Mouse (Mus musculus) brain, embryonic 14.5 days (tissue): ENCODE data around the gene Xrcc4. TPM values are rescaled to one million over a fixed set of nuclear protein-coding genes. Genes with fewer than 3 reads are reported as not detected.

ENCODE experiments used
- DNase-seq: peaks from one replicate; pipeline ENCODE4 v3.0.0-alpha.2; 2011; ENCODE audit warnings: low read depth
- CTCF ChIP-seq: fragments of 200-500 bp; IDR thresholded peaks from 2 replicates; pipeline ENCODE4 v1.5.1; 2012; ENCODE audit warnings: inconsistent platforms, mild to moderate bottlenecking, moderate library complexity, borderline replicate concordance; ENCODE audit not compliant: insufficient read depth, insufficient read length; ENCODE audit errors: extremely low read depth
- POLR2A ChIP-seq: fragments of 200-500 bp; IDR thresholded peaks from 2 replicates; pipeline ENCODE4 v1.6.1; 2012; ENCODE audit warnings: mild to moderate bottlenecking, inconsistent platforms, borderline replicate concordance; ENCODE audit not compliant: poor library complexity, insufficient read depth, insufficient read length, severe bottlenecking; ENCODE audit errors: extremely low read depth
- polyA plus RNA-seq: library from polyadenylated mRNA; depleted of rRNA; stranded (reverse); fragments of >200 nt; gene quantifications from 2 replicates; pipeline ENCODE4 v1.2.3, GENCODE M21; 2012

The Xrcc4 gene
- polyA plus RNA-seq, 1 experiment = 6.1 TPM

DNA sequence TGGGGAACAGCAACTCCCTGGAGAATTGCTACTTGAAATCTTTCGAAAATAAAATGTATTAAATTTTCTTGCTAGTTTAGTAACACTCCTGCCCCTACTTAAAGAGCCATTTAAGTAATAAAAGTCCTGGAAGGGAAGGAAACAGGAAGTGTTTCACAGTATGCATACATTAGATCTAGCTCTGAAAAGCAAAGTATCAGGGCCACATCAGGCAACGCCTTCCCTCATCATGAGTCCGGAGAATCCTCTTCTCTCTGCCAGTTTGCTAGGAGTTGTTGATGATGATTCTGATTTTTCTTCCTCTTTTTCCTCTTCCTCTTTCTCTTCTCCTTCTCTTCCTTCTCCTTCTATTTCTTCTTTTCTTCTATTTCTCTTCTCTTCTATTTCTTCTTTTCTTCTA lies 250.8 kb downstream of the Xrcc4 start:
- no peak for TF ChIP-seq CTCF
- no peak for TF ChIP-seq POLR2A

DNA sequence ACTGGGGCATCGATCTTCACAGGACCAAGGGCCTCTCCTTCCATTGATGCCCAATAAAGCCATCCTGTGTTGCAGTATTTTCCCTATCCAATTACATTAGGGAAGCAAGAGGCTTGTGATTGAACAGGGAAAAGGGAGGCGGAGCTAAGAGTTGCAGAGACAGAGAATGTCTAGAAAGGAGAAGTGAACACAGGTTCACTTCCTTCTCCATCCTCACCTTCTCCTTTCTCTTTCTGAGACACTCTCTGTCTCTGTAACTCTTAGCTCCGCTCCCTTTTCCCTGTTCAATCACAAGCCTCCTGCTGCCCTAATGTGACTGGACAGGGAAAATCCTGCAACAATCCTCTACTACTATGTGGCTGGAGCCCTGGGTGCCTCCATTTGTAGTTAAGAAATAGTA lies 254.9 kb downstream of the Xrcc4 start:
- DNase-seq = no peak
- TF ChIP-seq CTCF (no peak), POLR2A (no peak)

More for the DNA sequence above, 250.8 kb downstream of the Xrcc4 start:
- DNase-seq = no peak

DNA sequence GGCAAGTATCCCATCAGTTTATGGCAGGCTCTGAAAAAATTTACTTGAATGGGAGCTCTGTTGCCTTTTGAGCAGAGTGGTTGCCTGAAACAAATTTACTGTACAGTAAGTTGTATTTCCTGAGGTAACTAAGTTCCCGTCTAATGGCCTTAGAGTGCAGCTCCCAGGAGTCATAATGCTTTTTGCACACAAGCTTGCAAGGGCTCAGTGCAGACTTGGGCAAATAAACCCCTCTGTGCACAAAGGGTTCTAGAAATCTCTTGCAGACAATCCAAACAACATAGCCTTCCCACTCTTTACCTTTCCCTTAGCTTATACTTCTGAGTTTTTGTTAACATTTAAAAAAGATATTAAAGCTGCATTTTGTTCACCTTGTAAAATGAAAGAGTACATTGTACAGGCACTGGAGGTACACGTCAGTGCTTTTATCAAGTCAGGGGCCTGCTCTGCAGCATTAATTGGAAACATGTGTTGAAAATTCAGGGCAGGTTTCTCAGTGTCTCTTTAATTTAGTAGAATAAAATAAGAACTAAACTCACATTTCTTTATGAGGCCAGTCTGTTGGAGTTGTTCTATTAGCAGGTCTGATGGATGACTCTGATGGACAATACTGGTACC lies 256.2 kb downstream of the Xrcc4 start:
- no peak for DNase-seq
- TF ChIP-seq CTCF (no peak), POLR2A (no peak)

DNA sequence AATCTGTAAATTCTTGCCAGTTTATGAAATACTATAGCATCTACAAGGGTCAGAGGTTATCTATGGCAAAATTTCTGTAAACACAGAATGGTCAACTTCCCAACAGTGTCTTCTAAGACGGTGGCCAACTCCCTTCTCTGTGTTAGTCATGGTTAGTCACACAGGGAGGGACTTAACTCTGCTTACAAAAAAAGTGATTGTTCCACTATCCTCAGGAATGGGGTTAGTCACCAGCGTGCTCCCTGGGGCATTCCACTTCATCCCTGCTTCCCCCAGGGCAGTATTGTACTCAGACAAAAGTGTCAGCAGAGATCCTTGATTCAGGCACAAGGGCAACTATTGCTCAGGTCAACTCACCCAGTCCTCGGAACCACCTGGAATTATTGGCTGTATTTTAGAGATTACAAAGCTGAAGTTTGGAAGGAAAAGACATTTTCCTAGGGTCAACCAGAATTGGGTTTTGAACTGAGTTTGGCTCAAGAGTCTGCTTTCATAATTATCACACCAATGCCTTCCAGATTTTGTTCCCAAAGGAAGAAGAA lies 260.9 kb downstream of the Xrcc4 start:
- DNase-seq = no peak
- TF ChIP-seq POLR2A (no peak), CTCF (no peak)

DNA sequence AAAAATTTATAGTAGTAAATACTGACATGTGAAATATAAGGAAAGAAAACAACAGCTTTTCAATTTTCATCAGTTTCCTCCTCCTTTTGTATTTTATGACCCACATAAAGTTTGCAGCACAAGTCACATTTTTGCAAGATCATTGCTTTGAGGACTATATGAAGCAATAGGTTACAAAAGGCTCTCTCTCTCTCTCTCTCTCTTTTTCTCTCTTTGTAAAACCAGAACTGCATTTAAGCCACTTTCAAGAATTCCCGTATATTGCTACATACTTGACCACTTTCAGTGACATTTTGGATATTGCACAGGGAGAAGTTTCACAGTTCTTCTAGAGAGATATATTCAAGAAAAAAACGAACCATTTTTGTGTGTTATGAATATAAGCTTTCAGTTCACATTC lies 261.6 kb downstream of the Xrcc4 start:
- TF ChIP-seq CTCF (no peak), POLR2A (no peak)
- no peak for DNase-seq

DNA sequence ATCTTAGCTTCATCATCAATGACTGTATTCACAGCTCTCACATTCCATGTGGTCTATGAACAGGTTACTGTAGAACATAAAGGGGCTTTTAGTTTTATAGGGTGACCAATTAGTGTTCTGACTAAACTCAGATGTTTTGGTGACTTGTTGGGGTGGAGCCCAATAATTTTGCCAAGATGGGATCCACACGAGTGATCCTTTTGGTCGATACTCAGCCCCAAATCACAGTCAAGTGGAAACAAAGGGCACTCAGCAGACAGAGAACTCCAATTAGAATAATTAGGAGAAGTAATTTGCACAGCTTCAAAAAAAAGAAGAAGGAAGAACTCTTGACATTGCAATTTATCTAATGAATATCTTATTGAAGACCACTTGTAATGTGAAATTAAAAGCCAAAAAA lies 274.9 kb downstream of the Xrcc4 start:
- TF ChIP-seq CTCF (no peak), POLR2A (no peak)
- DNase-seq = peak; percentile 69

DNA sequence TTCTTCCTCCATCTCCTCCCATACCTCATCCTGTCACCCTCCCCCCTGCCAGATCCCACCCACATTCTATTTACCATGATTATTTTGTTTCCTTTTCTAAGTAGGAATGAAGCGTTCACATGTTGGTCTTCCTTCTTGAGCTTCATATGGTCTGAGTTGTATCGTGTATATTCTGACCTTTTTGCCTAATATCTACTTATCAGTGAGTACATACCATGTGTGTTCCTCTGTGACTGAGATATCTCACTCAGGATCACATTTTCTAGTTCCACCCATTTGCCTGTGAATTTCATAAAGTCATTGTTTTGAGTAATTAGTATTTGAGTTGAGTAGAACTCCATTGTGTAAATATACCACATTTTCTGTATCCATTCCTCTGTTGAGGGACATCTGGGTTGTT lies 277.2 kb downstream of the Xrcc4 start:
- no peak for DNase-seq
- TF ChIP-seq POLR2A (no peak), CTCF (no peak)

DNA sequence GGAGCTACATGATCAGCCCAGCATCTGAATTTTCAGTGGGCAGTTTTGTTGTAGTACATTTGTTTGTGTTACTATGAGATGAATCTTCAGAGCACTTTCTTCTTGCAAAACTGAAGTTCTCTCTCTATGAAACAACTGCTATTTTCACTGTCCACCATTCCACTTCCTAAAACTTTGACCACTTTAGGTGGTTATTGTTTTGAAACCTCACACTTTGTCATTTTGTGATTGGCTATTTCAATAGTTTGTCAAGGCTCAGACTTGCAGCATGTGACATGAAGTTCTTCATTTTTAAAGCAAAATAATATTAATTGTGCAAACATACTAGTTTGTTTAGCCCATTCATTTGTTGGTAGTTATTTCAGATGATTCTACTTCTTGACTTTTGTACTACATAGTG lies 280.4 kb downstream of the Xrcc4 start:
- no peak for TF ChIP-seq CTCF
- TF ChIP-seq POLR2A = no peak
- no peak for DNase-seq

DNA sequence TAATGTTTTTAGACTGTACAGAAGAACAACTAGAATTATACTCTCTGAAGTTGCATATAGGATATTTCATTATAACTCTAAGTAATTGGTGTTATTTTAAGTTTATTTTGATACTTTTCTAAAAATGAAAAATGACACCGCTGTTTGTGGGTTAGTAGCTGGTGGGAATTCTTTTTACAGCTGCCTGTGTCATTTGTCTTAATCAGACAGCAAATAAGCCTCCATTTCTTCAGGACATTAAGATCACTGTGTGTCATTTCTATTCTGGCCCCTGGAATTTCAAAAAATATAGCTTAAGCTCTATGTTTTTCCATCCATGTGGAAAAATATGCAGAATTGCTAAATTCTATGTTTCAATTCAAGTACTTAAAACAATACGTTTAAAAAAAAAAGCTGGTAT lies 287.5 kb downstream of the Xrcc4 start:
- no peak for TF ChIP-seq POLR2A
- TF ChIP-seq CTCF = no peak

DNA sequence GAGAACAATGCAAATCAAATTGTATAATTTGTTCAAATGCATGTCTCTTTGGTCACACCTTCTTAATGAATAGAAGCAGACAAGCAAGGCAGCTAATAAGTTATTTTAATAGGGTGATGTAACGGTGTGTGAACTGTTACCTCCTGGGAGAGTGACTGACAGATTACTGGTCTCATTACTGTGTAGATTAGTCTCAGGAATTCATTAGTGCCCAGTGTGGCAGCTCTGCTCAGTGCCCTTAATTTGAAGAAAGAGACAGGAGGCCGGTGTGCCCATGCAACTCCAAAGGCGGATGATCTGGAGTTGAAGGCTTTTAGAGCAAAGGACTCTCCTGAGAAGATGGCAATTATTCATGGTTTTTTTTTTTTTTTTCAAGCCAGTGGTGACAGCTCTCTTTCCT lies 291.7 kb downstream of the Xrcc4 start:
- no peak for TF ChIP-seq POLR2A
- TF ChIP-seq CTCF = no peak
- DNase-seq = peak; percentile 96

More for the DNA sequence above, 287.5 kb downstream of the Xrcc4 start:
- no peak for DNase-seq

DNA sequence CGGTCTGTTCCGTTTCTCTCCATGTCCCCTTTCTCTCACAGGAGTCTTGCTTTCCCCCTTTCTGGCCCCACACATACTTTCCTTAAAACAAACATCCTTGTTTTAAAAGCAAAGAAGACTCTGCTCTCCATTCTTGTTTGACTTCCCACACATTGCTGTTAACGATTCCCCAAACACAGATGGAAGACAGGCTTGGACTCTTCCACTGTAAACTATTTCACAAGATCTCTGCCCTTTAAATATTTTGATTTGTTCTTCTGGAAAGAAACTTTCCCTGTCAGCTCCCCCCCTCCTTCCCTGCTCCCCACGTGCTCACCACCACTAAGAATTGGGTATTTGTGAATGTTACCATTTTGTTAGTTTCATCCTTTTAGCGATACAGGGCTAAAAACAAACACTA lies 297.9 kb downstream of the Xrcc4 start:
- DNase-seq = no peak
- TF ChIP-seq CTCF (no peak), POLR2A (no peak)

DNA sequence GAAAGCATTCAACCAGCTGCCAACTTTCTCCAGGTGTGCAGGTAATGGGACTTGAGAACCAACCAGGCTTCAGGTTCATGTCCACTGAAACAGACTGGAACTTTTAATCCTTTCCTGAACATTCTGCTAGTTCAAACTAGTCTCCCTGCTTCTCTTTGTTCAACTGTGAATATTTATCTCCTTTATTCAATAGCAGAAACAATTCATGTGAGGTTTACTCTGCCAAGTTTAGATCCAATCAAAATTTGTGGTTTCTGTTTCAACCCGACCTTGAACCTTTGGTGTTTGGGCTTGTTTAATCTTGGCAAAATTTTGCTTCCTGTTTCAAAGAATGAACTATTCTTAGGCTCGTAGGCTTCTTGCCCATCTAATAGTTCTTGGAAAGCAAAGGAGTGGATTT lies 306.5 kb downstream of the Xrcc4 start:
- no peak for DNase-seq
- TF ChIP-seq POLR2A (no peak), CTCF (no peak)

DNA sequence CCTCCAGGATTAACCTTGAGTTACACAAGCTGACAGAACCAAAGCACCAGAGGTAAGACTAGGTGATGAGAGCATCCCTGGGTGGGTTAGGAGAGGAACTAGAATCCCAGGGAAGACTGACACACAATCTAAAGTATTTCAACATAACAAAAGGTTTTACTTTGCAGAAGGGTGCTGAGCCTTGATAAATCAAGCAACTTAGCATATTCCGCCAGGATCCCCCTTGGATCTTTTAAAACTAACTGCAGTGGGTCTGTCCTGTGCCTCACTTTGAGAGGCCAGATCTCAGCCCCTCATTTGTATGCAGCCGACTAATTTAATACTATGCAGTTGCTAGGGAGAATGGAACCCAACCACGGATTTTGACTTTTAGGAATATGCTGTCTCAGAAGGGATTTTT lies 309.1 kb downstream of the Xrcc4 start:
- no peak for DNase-seq
- TF ChIP-seq POLR2A = no peak
- no peak for TF ChIP-seq CTCF

DNA sequence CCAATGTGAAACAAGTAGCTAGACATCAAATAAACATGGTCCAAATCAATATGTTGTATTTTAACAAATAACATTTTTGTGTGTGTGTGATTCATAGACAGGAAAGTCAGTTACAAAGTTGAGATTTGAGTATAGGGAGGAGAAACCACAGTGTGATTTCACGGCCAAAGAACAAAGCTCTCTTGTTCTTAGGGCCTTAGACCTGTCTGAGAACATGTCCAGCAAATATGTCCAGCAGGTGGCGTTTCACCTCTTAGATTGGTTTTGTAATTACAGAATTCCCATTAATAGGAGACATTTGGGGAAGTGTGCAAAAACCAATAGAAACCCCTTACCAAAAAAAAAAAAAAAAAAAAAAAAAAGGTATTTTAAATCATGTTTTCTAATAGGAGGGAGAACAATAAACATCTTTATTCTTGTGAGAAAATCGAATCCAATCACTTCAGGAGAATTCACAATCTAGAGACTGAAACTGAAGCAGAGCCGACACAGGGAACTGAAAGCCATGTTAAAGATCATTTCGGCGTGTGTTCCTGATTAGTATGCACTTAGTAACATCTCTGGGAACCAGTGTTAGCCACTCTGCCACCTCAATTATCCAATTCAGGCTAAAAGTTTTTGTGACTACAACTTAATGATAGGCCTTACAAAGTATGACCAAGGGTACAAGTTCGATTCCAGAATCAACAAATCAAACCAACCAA lies 310.0 kb downstream of the Xrcc4 start:
- peak; percentile 92 for DNase-seq

More for the DNA sequence above, 310.0 kb downstream of the Xrcc4 start:
- TF ChIP-seq POLR2A (no peak), CTCF (peak; percentile 48; the same call in 1 of the 2 replicates)
